Mouse (Mus musculus): ENCODE data around the gene Cpeb4. TPM values are rescaled to one million over a fixed set of nuclear protein-coding genes. Genes with fewer than 3 reads are reported as not detected.

Cpeb4 gene
- polyA plus RNA-seq (2016; fragmentation: Nextera tagmentation; extraction: Ambion mirVana): 2.4 and 2.5 TPM in 2 replicates

GRCm38 (mm10) chr11:31871911-31872310 is at the start of gene Cpeb4:
TSS of gene Cpeb4 (plus strand) at chr11:31872211.
- Histone ChIP-seq H3K27ac (peak within 1 kb of the TSS; percentile 96), H3K9me3 (no peaks in the 10 kb centered on the region), H3K27me3 (ENCODE audit: poor library complexity, severe bottlenecking) (no peaks in the 10 kb centered on the region), H3K36me3 (replicated peaks) (no peaks in the 10 kb centered on the region), H3K4me3 (peak within 1 kb of the TSS; percentile 86), H3K4me1 (peaks cover 27% of the 10 kb centered on the region)
- WGBS: 76% methylated on average over 4 of the region's 4 CpGs
- no peak for DNase-seq (ENCODE audit: extremely low spot score, low spot score)

- 92% methylated on average over 9 of the region's 9 CpGs for WGBS
- Histone ChIP-seq H3K4me1 (peaks cover 22% of the 10 kb centered on the region), H3K9me3 (no peaks in the 10 kb centered on the region), H3K36me3 (replicated peaks) (no peaks in the 10 kb centered on the region), H3K27ac (no peak overlapping the region), H3K4me3 (no peak overlapping the region), H3K27me3 (ENCODE audit: poor library complexity, severe bottlenecking) (no peaks in the 10 kb centered on the region)
- DNase-seq (ENCODE audit: extremely low spot score, low spot score): no peak
Measured at GRCm38 (mm10) chr11:31822556-31822955, 49.5 kb upstream of the Cpeb4 start.

GRCm38 (mm10) chr11:31823513-31823912 is 48.5 kb upstream of the Cpeb4 start:
- Histone ChIP-seq H3K36me3 (replicated peaks) (no peaks in the 10 kb centered on the region), H3K27me3 (ENCODE audit: poor library complexity, severe bottlenecking) (no peaks in the 10 kb centered on the region), H3K27ac (no peak overlapping the region), H3K9me3 (no peaks in the 10 kb centered on the region), H3K4me3 (no peak overlapping the region), H3K4me1 (peaks cover 31% of the 10 kb centered on the region)
- no peak for DNase-seq (ENCODE audit: extremely low spot score, low spot score)
- 92% methylated on average over 7 of the region's 7 CpGs for WGBS

GRCm38 (mm10) chr11:31824504-31825166 is 47.4 kb upstream of the Cpeb4 start:
- H3K27ac ChIP-seq: no peak overlapping the region
- 90% methylated on average over 14 of the region's 14 CpGs for WGBS
- H3K9me3 ChIP-seq: no peaks in the 10 kb centered on the region
- H3K4me3 ChIP-seq: no peak overlapping the region
- no peak for DNase-seq (ENCODE audit: extremely low spot score, low spot score)
- peaks cover 37% of the 10 kb centered on the region for H3K4me1 ChIP-seq
- no peaks in the 10 kb centered on the region for H3K36me3 ChIP-seq (replicated peaks)
- H3K27me3 ChIP-seq (ENCODE audit: poor library complexity, severe bottlenecking): no peaks in the 10 kb centered on the region

DNA sequence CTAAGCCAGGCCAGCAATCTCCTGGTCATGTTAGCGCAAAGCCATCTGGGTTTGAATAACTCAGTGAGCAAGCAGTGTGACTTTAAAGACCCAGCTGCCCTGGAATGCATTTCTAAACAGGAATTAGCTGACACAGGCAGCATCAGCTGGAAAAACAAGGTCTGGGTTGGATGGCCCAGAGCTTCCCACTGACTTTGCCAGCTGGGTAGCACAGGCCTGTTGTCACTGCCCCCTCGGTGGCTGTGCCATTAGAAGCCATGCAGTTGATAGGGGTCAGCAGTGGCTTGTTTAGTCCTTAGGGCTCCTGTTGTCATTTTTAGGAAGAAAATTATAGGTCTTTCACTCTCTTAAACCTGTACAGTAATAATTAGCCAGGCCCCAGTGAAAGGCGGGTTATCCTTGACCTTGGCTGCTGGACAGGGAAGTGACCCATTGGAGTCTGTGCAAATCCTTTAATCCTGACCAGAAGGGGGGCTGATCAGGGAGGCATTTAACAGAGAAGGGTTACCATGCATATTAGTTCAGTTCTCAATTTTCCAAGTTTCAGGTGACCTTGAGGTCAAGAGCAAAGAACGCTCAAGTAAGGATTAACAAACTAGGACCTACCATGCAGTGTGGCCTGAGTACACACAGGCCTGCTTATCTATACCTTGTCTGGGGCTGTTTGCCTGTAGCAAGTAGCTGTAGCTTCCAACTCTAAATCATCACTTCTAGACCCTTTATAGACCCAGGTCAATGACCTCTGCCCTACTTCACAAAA is 43.8 kb upstream of the Cpeb4 start:
- Histone ChIP-seq H3K27ac (no peak overlapping the region), H3K9me3 (no peaks in the 10 kb centered on the region), H3K36me3 (replicated peaks) (no peaks in the 10 kb centered on the region), H3K27me3 (ENCODE audit: poor library complexity, severe bottlenecking) (no peaks in the 10 kb centered on the region), H3K4me3 (no peak overlapping the region), H3K4me1 (peaks cover 39% of the 10 kb centered on the region)
- DNase-seq (ENCODE audit: extremely low spot score, low spot score): no peak
- WGBS: 59% methylated on average over 4 of the region's 4 CpGs

- H3K4me3 ChIP-seq: no peak overlapping the region
- WGBS: 69% methylated on average over 2 of the region's 2 CpGs
- no peaks in the 10 kb centered on the region for H3K9me3 ChIP-seq
- no peak for DNase-seq (ENCODE audit: extremely low spot score, low spot score)
- no peak overlapping the region for H3K27ac ChIP-seq
- H3K27me3 ChIP-seq (ENCODE audit: poor library complexity, severe bottlenecking): no peaks in the 10 kb centered on the region
- H3K36me3 ChIP-seq (replicated peaks): no peaks in the 10 kb centered on the region
- H3K4me1 ChIP-seq: peaks cover 42% of the 10 kb centered on the region
Measured at GRCm38 (mm10) chr11:31828771-31829072, 43.3 kb upstream of the Cpeb4 start.

GRCm38 (mm10) chr11:31830213-31831151 is 41.5 kb upstream of the Cpeb4 start:
- 66% methylated on average over 10 of the region's 10 CpGs for WGBS
- H3K27ac ChIP-seq: peak overlapping the region; percentile 44
- H3K27me3 ChIP-seq (ENCODE audit: poor library complexity, severe bottlenecking): no peaks in the 10 kb centered on the region
- H3K4me1 ChIP-seq: peaks cover 42% of the 10 kb centered on the region
- H3K9me3 ChIP-seq: no peaks in the 10 kb centered on the region
- no peak overlapping the region for H3K4me3 ChIP-seq
- H3K36me3 ChIP-seq (replicated peaks): no peaks in the 10 kb centered on the region
- DNase-seq (ENCODE audit: extremely low spot score, low spot score): no peak

DNA sequence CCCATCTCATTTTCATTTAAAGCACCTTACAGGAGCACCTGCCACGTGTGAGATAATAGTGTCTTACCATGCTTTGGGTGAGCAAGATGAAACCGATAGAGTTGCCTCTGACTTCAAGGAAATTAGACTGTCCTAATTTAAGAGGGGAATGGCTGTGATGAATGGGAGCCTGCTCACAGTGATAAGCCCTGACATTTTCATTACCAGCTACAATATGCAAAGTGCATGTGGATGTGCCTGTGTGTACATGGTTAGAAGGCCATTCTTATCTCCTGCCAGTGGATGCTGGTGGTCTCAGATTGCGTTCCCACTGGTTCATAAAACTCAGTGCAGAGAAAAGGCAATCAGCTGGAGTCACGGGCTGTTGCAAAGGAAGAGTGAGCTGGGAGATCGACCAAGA is 40.6 kb upstream of the Cpeb4 start:
- peaks cover 42% of the 10 kb centered on the region for H3K4me1 ChIP-seq
- DNase-seq (ENCODE audit: extremely low spot score, low spot score): no peak
- no peak overlapping the region for H3K27ac ChIP-seq
- no peaks in the 10 kb centered on the region for H3K27me3 ChIP-seq (ENCODE audit: poor library complexity, severe bottlenecking)
- H3K4me3 ChIP-seq: no peak overlapping the region
- 84% methylated on average over 5 of the region's 5 CpGs for WGBS
- no peaks in the 10 kb centered on the region for H3K36me3 ChIP-seq (replicated peaks)
- no peaks in the 10 kb centered on the region for H3K9me3 ChIP-seq

GRCm38 (mm10) chr11:31831983-31832382 is 40.0 kb upstream of the Cpeb4 start:
- 91% methylated on average over 5 of the region's 5 CpGs for WGBS
- Histone ChIP-seq H3K36me3 (replicated peaks) (no peaks in the 10 kb centered on the region), H3K4me1 (peaks cover 39% of the 10 kb centered on the region), H3K9me3 (no peaks in the 10 kb centered on the region), H3K4me3 (no peak overlapping the region), H3K27ac (no peak overlapping the region), H3K27me3 (ENCODE audit: poor library complexity, severe bottlenecking) (no peaks in the 10 kb centered on the region)
- no peak for DNase-seq (ENCODE audit: extremely low spot score, low spot score)

- Histone ChIP-seq H3K9me3 (no peaks in the 10 kb centered on the region), H3K36me3 (replicated peaks) (no peaks in the 10 kb centered on the region), H3K4me3 (no peak overlapping the region), H3K27ac (no peak overlapping the region), H3K27me3 (ENCODE audit: poor library complexity, severe bottlenecking) (no peaks in the 10 kb centered on the region), H3K4me1 (peaks cover 35% of the 10 kb centered on the region)
- WGBS: 89% methylated on average over 7 of the region's 7 CpGs
- no peak for DNase-seq (ENCODE audit: extremely low spot score, low spot score)
Measured at GRCm38 (mm10) chr11:31832439-31832980, 39.5 kb upstream of the Cpeb4 start.

DNA sequence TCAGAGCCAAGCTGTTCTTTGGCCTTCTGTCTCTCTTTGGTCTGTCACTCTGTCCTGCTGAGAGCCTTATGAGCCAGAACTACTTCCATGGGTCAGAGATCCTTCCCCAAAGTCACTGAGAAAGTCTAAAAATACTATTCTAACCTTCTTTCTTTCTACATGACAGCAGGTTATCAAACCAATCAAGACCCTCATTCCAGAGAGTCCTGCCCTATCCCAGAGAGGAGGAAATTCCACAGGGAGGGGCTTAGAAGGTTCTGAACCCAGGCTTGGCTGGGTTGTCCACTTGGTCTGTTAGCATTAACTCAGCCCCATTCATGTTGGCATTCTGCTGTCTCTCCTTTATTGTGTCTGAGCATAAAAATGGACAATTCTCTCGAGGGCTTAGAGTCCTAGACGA is 38.5 kb upstream of the Cpeb4 start:
- H3K27me3 ChIP-seq (ENCODE audit: poor library complexity, severe bottlenecking): no peaks in the 10 kb centered on the region
- 62% methylated on average over 2 of the region's 2 CpGs for WGBS
- no peak for DNase-seq (ENCODE audit: extremely low spot score, low spot score)
- peaks cover 29% of the 10 kb centered on the region for H3K4me1 ChIP-seq
- H3K27ac ChIP-seq: no peak overlapping the region; the same call in 1 of the 2 replicates
- no peaks in the 10 kb centered on the region for H3K9me3 ChIP-seq
- no peaks in the 10 kb centered on the region for H3K36me3 ChIP-seq (replicated peaks)
- H3K4me3 ChIP-seq: no peak overlapping the region

DNA sequence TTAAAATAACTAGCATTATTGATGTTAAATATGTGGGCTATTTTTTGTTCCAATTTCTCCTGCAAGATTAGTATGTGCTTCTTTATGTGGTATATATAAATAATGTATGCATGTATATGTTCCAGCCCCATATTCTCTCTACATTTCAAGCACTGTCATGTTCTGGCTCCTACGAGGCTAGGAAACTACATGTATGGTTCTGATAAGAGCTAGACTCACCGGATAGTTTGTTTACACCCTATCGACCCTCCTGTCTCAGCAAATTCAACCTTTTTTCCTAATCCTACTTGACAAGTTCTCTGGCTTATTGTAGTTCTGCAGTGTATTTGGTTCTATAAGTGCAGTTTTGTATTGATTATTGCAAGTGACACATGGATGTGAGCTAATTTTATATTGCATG is 36.7 kb upstream of the Cpeb4 start:
- Histone ChIP-seq H3K4me1 (peaks cover 27% of the 10 kb centered on the region), H3K27me3 (ENCODE audit: poor library complexity, severe bottlenecking) (no peaks in the 10 kb centered on the region), H3K4me3 (no peak overlapping the region), H3K27ac (no peak overlapping the region), H3K9me3 (no peaks in the 10 kb centered on the region), H3K36me3 (replicated peaks) (no peaks in the 10 kb centered on the region)
- DNase-seq (ENCODE audit: extremely low spot score, low spot score): no peak
- WGBS: 88% methylated on average over 3 of the region's 3 CpGs

Measured in forebrain, embryonic 10.5 days (tissue).